Mouse (Mus musculus): ENCODE results near the gene Myoc.

GRCm38 (mm10) chr1:162599617-162600016, 39.3 kb upstream of the Myoc start:
- TF ChIP-seq TCF3 (IDR thresholded peaks at IDR 0.05; ENCODE audit: insufficient read length, low read depth) (no peak), MYOG (IDR thresholded peaks at IDR 0.05; ENCODE audit: control insufficient read depth in 1 of 3, insufficient read depth in 1 of 3, insufficient read length in 2 of 3, low read depth in 2 of 3) (no peak), USF1 (IDR thresholded peaks at IDR 0.05; ENCODE audit: low read depth) (no peak), REST (IDR thresholded peaks at IDR 0.05; ENCODE audit: insufficient read depth, insufficient read length) (no peak), POLR2A (IDR thresholded peaks at IDR 0.05; ENCODE audit: insufficient read length, low read depth) (no peak), MYOD1 (IDR thresholded peaks at IDR 0.05; ENCODE audit: control insufficient read depth in 1 of 3, insufficient read length in 2 of 3, low read depth in 2 of 3) (no peak), MAX (IDR thresholded peaks at IDR 0.05; ENCODE audit: low read depth) (no peak), E2F4 (IDR thresholded peaks at IDR 0.05; ENCODE audit: insufficient read depth) (no peak), TCF12 (IDR thresholded peaks at IDR 0.05; ENCODE audit: insufficient read depth, poor library complexity, severe bottlenecking) (no peak), POLR2AphosphoS2 (IDR thresholded peaks at IDR 0.05; ENCODE audit: insufficient read length, low read depth) (no peak)
